In the genomic region with DNA sequence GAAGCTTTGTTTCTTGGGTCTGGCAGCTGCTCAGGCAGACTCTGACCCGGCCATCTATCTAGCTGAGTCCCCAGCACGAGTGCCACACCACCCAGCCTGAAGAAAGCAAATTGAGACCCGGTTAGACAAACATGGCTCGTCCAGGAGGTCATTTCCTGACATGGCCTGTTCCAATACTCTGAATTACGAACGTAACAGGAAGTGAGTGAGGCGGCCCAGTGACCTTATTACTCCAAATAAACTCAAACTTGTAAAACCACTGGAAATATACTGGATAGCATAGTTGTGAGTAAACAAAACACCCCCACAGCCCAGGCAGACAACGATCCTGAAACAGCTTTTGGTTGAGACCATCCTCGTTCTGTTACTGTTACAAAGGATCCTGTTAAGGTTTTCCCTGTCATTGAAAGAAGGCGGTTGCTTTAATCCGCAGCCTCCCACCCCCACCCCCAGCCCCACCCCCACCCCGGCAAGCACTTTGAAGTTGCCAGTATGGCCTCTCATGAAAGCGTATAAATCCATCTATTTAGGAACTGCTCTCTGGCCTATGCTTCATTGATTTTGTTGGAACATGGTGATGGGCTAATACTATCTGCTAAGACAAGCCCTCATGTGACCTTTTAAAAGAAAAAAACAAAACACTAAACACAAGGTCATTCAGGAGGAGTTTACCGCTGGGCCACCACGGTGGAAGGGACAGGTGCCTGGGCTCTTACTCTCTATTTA, we compare ENCODE assay signal across 8 mouse cellular contexts. TPM values are rescaled to one million over a fixed set of nuclear protein-coding genes. Genes with fewer than 3 reads are reported as not detected.
A peak's percentile ranks its signal among the peaks of the same experiment; 100 is the strongest.
DNase-seq lines count a peak whose midpoint lies in the region; ATAC-seq and TF ChIP-seq lines count a peak whose summit lies in the region.

No protein-coding gene starts in this region.

- DNase-seq in cerebellum, adult 2 months, result no peak
- no peak for DNase-seq in natural killer cell, adult 2 months (ENCODE audit: low spot score in 2 of 2)

- ATAC-seq in forebrain, embryonic 15.5 days (replicated peaks), result no peak
- ATAC-seq in hindbrain, embryonic 16.5 days, result peak; percentile 31; the same call in 1 of the 2 replicates
- ATAC-seq in liver, embryonic 12.5 days, result peak; percentile 55; the same call in 1 of the 2 replicates
- peak; percentile 16; the same call in 1 of the 2 replicates for ATAC-seq in neural tube, embryonic 14.5 days (ENCODE audit: low read depth)
- ATAC-seq in granulocyte monocyte progenitor cell, adult 5-6 weeks (replicated peaks; ENCODE audit: poor library complexity, severe bottlenecking), result no peak

- no peak for TF ChIP-seq CTCF in cerebellum, adult 2 months (IDR thresholded peaks at IDR 0.05; ENCODE audit: borderline replicate concordance, insufficient read depth, low read depth, low read length)

- H3K4me2 ChIP-seq in forebrain, embryonic 15.5 days (replicated peaks), result no peak overlapping the region
- H3K4me2 ChIP-seq in hindbrain, embryonic 16.5 days (ENCODE audit: low read length), result peak overlapping the region; percentile 13; the same call in 1 of the 2 replicates
- H3K4me2 ChIP-seq in liver, embryonic 12.5 days, result peak overlapping the region; percentile 27
- no peak overlapping the region for H3K4me2 ChIP-seq in neural tube, embryonic 14.5 days (ENCODE audit: low read depth, low read length)

- TF ChIP-seq POLR2A in cerebellum, adult 2 months (IDR thresholded peaks at IDR 0.05; ENCODE audit: borderline replicate concordance, insufficient read depth, low read length), result no peak

- H3K9ac ChIP-seq in forebrain, embryonic 15.5 days (replicated peaks), result no peak overlapping the region
- H3K9ac ChIP-seq in hindbrain, embryonic 16.5 days (ENCODE audit: low read depth, low read length), result no peak overlapping the region
- H3K9ac ChIP-seq in liver, embryonic 12.5 days, result no peak overlapping the region
- H3K9ac ChIP-seq in neural tube, embryonic 14.5 days (replicated peaks; ENCODE audit: low read depth, low read length), result no peak overlapping the region

- no peak overlapping the region for H3K4me3 ChIP-seq in brown adipose tissue, adult 24 weeks (ENCODE audit: insufficient read depth, low read depth, low read length)
- H3K4me3 ChIP-seq in forebrain, embryonic 15.5 days, result no peak overlapping the region
- H3K4me3 ChIP-seq in hindbrain, embryonic 16.5 days (ENCODE audit: low read length), result no peak overlapping the region
- H3K4me3 ChIP-seq in liver, embryonic 12.5 days, result no peak overlapping the region
- H3K4me3 ChIP-seq in neural tube, embryonic 14.5 days (ENCODE audit: low read depth, low read length), result no peak overlapping the region
- H3K4me3 ChIP-seq in cerebellum, adult 2 months (replicated peaks; ENCODE audit: insufficient read depth, low read depth, low read length), result no peak overlapping the region

- peaks cover 17% of the 10 kb centered on the region for H3K36me3 ChIP-seq in forebrain, embryonic 15.5 days
- peaks cover 10% of the 10 kb centered on the region for H3K36me3 ChIP-seq in hindbrain, embryonic 16.5 days (ENCODE audit: control insufficient read depth, insufficient read depth, low read length)
- peaks cover 12% of the 10 kb centered on the region for H3K36me3 ChIP-seq in liver, embryonic 12.5 days
- H3K36me3 ChIP-seq in neural tube, embryonic 14.5 days (ENCODE audit: control insufficient read depth, insufficient read depth, low read length), result peaks cover 6% of the 10 kb centered on the region

- WGBS in forebrain, embryonic 15.5 days, result 24% methylated on average over 15 of the region's 15 CpGs
- 27% methylated on average over 15 of the region's 15 CpGs for WGBS in hindbrain, embryonic 16.5 days
- 33% methylated on average over 15 of the region's 15 CpGs for WGBS in liver, embryonic 12.5 days (ENCODE audit: insufficient replicate concordance)
- 14% methylated on average over 15 of the region's 15 CpGs for WGBS in neural tube, embryonic 14.5 days
- WGBS in cerebellum, adult 2 months, result 50% methylated on average over 15 of the region's 15 CpGs

- H3K27me3 ChIP-seq in forebrain, embryonic 15.5 days, result no peaks in the 10 kb centered on the region
- H3K27me3 ChIP-seq in hindbrain, embryonic 16.5 days (replicated peaks; ENCODE audit: control insufficient read depth, insufficient read depth, low read length), result no peaks in the 10 kb centered on the region
- no peaks in the 10 kb centered on the region for H3K27me3 ChIP-seq in liver, embryonic 12.5 days (replicated peaks)
- H3K27me3 ChIP-seq in neural tube, embryonic 14.5 days (ENCODE audit: control insufficient read depth, insufficient read depth, low read length), result no peaks in the 10 kb centered on the region
- no peaks in the 10 kb centered on the region for H3K27me3 ChIP-seq in cerebellum, adult 2 months (ENCODE audit: control insufficient read depth, insufficient read depth, low read length)

- H3K9me3 ChIP-seq in forebrain, embryonic 15.5 days, result no peaks in the 10 kb centered on the region
- H3K9me3 ChIP-seq in hindbrain, embryonic 16.5 days (ENCODE audit: control insufficient read depth, low read length), result peaks cover 3% of the 10 kb centered on the region; the same call in 1 of the 2 replicates
- H3K9me3 ChIP-seq in liver, embryonic 12.5 days (replicated peaks), result no peaks in the 10 kb centered on the region
- H3K9me3 ChIP-seq in neural tube, embryonic 14.5 days (ENCODE audit: control insufficient read depth, low read length), result no peaks in the 10 kb centered on the region

- peaks cover 24% of the 10 kb centered on the region for H3K4me1 ChIP-seq in brown adipose tissue, adult 24 weeks (ENCODE audit: control insufficient read depth, insufficient read depth, insufficient read length, low read length)
- peaks cover 12% of the 10 kb centered on the region; the same call in 1 of the 2 replicates for H3K4me1 ChIP-seq in forebrain, embryonic 15.5 days
- peaks cover 4% of the 10 kb centered on the region for H3K4me1 ChIP-seq in hindbrain, embryonic 16.5 days (ENCODE audit: control insufficient read depth, insufficient read depth, low read depth, low read length)
- peaks cover 38% of the 10 kb centered on the region for H3K4me1 ChIP-seq in liver, embryonic 12.5 days
- no peaks in the 10 kb centered on the region; the same call in 1 of the 2 replicates for H3K4me1 ChIP-seq in neural tube, embryonic 14.5 days (ENCODE audit: control insufficient read depth, insufficient read depth, low read length)
- peaks cover 3% of the 10 kb centered on the region for H3K4me1 ChIP-seq in cerebellum, adult 2 months (ENCODE audit: control insufficient read depth, insufficient read depth, low read length)

- H3K27ac ChIP-seq in brown adipose tissue, adult 24 weeks (replicated peaks; ENCODE audit: low read depth, low read length), result peak overlapping the region; percentile 75
- H3K27ac ChIP-seq in forebrain, embryonic 15.5 days (replicated peaks), result 0 out of 2 replicates have a peak overlapping the region, but pooled peaks have one; percentile 9
- H3K27ac ChIP-seq in hindbrain, embryonic 16.5 days (ENCODE audit: low read depth, low read length), result 0 out of 2 replicates have a peak overlapping the region, but pooled peaks have one; percentile 20
- peak overlapping the region; percentile 77 for H3K27ac ChIP-seq in liver, embryonic 12.5 days
- no peak overlapping the region for H3K27ac ChIP-seq in neural tube, embryonic 14.5 days (ENCODE audit: low read depth, low read length)
- H3K27ac ChIP-seq in cerebellum, adult 2 months (ENCODE audit: insufficient read depth, low read length), result no peak overlapping the region

RNA-seq across cellular contexts. Expression of gene Mpzl1, which starts 17.0 kb away (rescaled TPM):
- polyA plus RNA-seq in brown adipose tissue, adult 24 weeks (2012; ENCODE audit: insufficient read depth, insufficient read length, missing spikeins), result 3.4 and 7.4 TPM in 2 replicates
- 144 and 146 TPM in 2 replicates for polyA plus RNA-seq in forebrain, embryonic 15.5 days (2015; fragmentation: Nextera tagmentation; extraction: Ambion mirVana)
- polyA plus RNA-seq in hindbrain, embryonic 16.5 days (2015; fragmentation: Nextera tagmentation; extraction: Ambion mirVana), result 163 and 169 TPM in 2 replicates
- polyA plus RNA-seq in liver, embryonic 12.5 days (2016; fragmentation: Nextera tagmentation; extraction: Ambion mirVana), result 49.3 and 50.3 TPM in 2 replicates
- polyA plus RNA-seq in neural tube, embryonic 14.5 days (2014; fragmentation: Nextera tagmentation; extraction: Ambion mirVana), result 155 and 182 TPM in 2 replicates
- 54.5 and 57.0 TPM in 2 replicates for polyA plus RNA-seq in cerebellum, adult 2 months (2012; rRNA removed)
- total RNA-seq in granulocyte monocyte progenitor cell, adult 5-6 weeks (2014; fragmentation: Nextera tagmentation), result 0.98 and 20.5 TPM in 2 replicates
- 0.41 and 0.73 TPM in 2 replicates for total RNA-seq in granulocyte monocyte progenitor cell, adult 5-6 weeks (2017)

Comparison
In these comparisons a context has a peak if more than half of its experiments do, and no peak if none do; other contexts are left out.
1. H3K27ac ChIP-seq: peak in brown adipose tissue, adult 24 weeks (single experiment), forebrain, embryonic 15.5 days (single experiment), hindbrain, embryonic 16.5 days (single experiment) and liver, embryonic 12.5 days (single experiment); none in neural tube, embryonic 14.5 days (single experiment) and cerebellum, adult 2 months (single experiment).
2. ATAC-seq: peak in hindbrain, embryonic 16.5 days (single experiment), liver, embryonic 12.5 days (single experiment) and neural tube, embryonic 14.5 days (single experiment); none in forebrain, embryonic 15.5 days (single experiment) and granulocyte monocyte progenitor cell, adult 5-6 weeks (single experiment).
3. H3K4me2 ChIP-seq: peak in hindbrain, embryonic 16.5 days (single experiment) and liver, embryonic 12.5 days (single experiment); none in forebrain, embryonic 15.5 days (single experiment) and neural tube, embryonic 14.5 days (single experiment).